Mouse (Mus musculus) megakaryocyte, embryonic 14.5 days (primary cell): ENCODE measurements around the gene Cabp7. TPM values are rescaled to one million over a fixed set of nuclear protein-coding genes. Genes with fewer than 3 reads are reported as not detected.

ENCODE experiments used
- H3K27me3 ChIP-seq: replicated peaks from 2 replicates; pipeline ENCODE3; 2012; ENCODE audit warnings: inconsistent platforms
- H3K36me3 ChIP-seq: replicated peaks from 2 replicates; pipeline ENCODE3; 2012; ENCODE audit warnings: low read length, inconsistent platforms, mixed read lengths
- H3K4me1 ChIP-seq: 2 replicates; pipeline ENCODE4 v1.6.1; 2012; ENCODE audit warnings: inconsistent platforms
- H3K4me3 ChIP-seq: replicated peaks from 2 replicates; pipeline ENCODE3; 2012; ENCODE audit warnings: moderate library complexity, mild to moderate bottlenecking, inconsistent platforms
- H3K9me3 ChIP-seq: 2 replicates; pipeline ENCODE4 v1.6.1; 2012; ENCODE audit warnings: inconsistent platforms
- FLI1 ChIP-seq: IDR thresholded peaks from 2 replicates; pipeline ENCODE4 v1.6.1; 2012; ENCODE audit warnings: low read length, inconsistent platforms, mixed read lengths
- GATA1 ChIP-seq: IDR thresholded peaks from 3 replicates; pipeline ENCODE4 v1.6.1; 2012; ENCODE audit warnings: mixed read lengths, low read length, inconsistent platforms, borderline replicate concordance
- polyA plus RNA-seq: library from polyadenylated mRNA; stranded (reverse); fragments of >175 nt; gene quantifications from 2 replicates; pipeline ENCODE4 v1.2.3, GENCODE M21; 2012; ENCODE audit warnings: low replicate concordance; ENCODE audit not compliant: insufficient read depth

Gene Cabp7
- polyA plus RNA-seq, 1 experiment = not detected

DNA sequence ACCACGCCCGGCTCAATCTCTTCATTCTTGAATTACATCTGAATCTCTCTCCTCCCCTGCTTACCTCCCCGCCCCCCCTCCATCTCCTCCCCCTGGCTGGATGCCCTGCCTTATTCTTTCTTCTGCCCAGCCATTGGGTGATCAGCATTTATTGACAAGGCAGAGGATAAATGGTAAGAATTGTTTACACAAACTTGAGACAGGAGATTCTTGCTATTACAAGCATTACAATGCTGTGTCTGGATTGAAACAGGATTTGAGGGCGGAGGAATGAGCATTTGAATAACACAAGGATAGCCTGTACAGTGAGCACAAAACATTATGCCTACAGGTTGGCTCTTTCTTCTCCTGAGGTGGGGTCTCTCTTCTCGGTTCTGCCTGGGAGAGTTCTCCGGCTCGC is 56.2 kb downstream of the Cabp7 start:
- TF ChIP-seq FLI1 = no peak
- no peak for TF ChIP-seq GATA1
- Histone ChIP-seq H3K9me3 (peaks cover 11% of the 10 kb centered on the region), H3K4me3 (no peak overlapping the region), H3K4me1 (peaks cover 3% of the 10 kb centered on the region), H3K36me3 (no peaks in the 10 kb centered on the region), H3K27me3 (peaks cover 15% of the 10 kb centered on the region)

DNA sequence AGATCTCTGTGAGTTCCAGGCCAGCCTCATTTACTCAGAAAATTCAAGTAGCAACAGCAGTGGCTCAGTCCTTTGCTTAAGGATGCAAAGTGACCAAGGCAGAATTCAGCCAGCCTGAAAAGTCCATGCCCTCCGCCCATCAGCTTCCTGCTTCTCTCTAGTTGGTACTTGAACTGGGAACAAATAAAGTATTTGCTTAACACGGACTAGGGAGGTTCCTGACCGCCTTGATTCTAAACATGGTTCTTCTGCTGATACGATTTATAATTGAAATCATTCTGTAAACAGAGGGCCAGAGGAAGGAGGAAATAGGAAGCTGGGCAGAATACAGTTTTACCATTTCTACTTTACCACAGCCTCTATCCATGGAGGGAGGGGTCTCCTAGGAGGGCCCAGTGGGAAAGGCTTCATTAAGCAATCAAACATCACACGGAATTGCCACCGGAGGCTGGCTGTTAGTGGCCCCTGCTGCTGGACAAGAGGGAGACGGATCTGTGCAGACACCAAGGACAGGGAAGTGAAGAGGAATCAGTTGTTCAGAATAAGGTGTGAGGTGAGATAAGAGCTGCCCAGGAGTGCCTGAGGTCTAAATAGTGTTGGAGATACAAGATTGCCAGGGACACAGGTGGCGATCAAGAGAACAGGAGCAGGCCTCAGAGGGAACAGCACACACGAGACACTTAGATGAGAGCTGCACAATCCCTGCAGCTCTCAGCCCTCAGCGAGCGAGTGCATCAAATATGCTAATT is 57.8 kb downstream of the Cabp7 start:
- no peak for TF ChIP-seq FLI1
- TF ChIP-seq GATA1 = no peak
- Histone ChIP-seq H3K36me3 (peaks cover 12% of the 10 kb centered on the region), H3K9me3 (no peaks in the 10 kb centered on the region), H3K4me3 (no peak overlapping the region), H3K4me1 (peaks cover 17% of the 10 kb centered on the region), H3K27me3 (peaks cover 14% of the 10 kb centered on the region)

DNA sequence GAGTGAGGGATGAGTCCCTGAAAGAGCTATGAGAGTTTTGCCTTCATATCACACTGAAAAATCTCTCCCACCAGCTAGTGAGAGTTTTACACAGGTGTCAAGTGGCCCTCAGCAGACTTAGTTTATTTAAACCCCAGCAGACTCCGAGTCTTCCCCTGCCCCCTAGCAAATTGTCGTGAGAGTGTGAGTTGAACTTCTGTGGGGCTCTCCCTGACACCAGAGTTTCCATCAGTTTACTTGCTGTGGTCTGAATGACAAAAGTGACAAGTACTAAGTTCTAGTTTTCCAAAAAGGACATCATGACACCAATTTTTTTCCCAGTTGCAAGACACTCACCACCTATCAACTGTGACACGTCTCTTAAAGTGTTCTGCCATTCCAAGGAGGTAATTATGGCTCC is 58.7 kb downstream of the Cabp7 start:
- H3K36me3 ChIP-seq = peaks cover 22% of the 10 kb centered on the region
- H3K9me3 ChIP-seq = no peaks in the 10 kb centered on the region
- peaks cover 14% of the 10 kb centered on the region for H3K27me3 ChIP-seq
- H3K4me1 ChIP-seq = peaks cover 26% of the 10 kb centered on the region
- TF ChIP-seq GATA1 (no peak), FLI1 (no peak)
- no peak overlapping the region for H3K4me3 ChIP-seq

- H3K4me1 ChIP-seq = peaks cover 32% of the 10 kb centered on the region
- TF ChIP-seq FLI1 = no peak
- TF ChIP-seq GATA1 = no peak
- H3K27me3 ChIP-seq = peaks cover 12% of the 10 kb centered on the region
Measured at GRCm38 (mm10) chr11:4687027-4687426, 59.6 kb downstream of the Cabp7 start.

More at GRCm38 (mm10) chr11:4687027-4687426, 59.6 kb downstream of the Cabp7 start:
- H3K4me3 ChIP-seq = no peak overlapping the region
- H3K9me3 ChIP-seq = no peaks in the 10 kb centered on the region
- peaks cover 30% of the 10 kb centered on the region for H3K36me3 ChIP-seq

Other genes with a start within 250 kb of the Cabp7 start
- 4.3 and 8.7 TPM in 2 replicates for gene Mtmr3, start 151.9 kb downstream of the Cabp7 start, polyA plus RNA-seq
- not detected in 2 replicates for gene Gm11032, start 126.7 kb downstream of the Cabp7 start, polyA plus RNA-seq
- gene Ascc2, start 109.0 kb downstream of the Cabp7 start, polyA plus RNA-seq = 30.5 and 53.9 TPM in 2 replicates
- gene Uqcr10, start 42.4 kb downstream of the Cabp7 start, polyA plus RNA-seq = 26.4 and 27.4 TPM in 2 replicates
- 75.1 and 119 TPM in 2 replicates for gene Zmat5, start 42.1 kb downstream of the Cabp7 start, polyA plus RNA-seq
- 21.2 and 59.3 TPM in 2 replicates for gene Nf2, start 102.8 kb upstream of the Cabp7 start, polyA plus RNA-seq
- gene Nipsnap1, start 127.2 kb upstream of the Cabp7 start, polyA plus RNA-seq = 9.5 TPM in 1 of 2 replicates, not detected in the other
- 1.1 and 3.9 TPM in 2 replicates for gene Thoc5, start 148.5 kb upstream of the Cabp7 start, polyA plus RNA-seq
- 3.8 and 7.2 TPM in 2 replicates for gene Nefh, start 201.3 kb upstream of the Cabp7 start, polyA plus RNA-seq
- gene Ap1b1, start 240.0 kb upstream of the Cabp7 start, polyA plus RNA-seq = 57.8 and 66.6 TPM in 2 replicates